Mouse (Mus musculus): ENCODE measurements at regions not wholly inside any gene's neighbourhood (a gene's known extent, or its start where the extent isn't known, plus 50 kb on each side); places are given as distances from the start of the nearest gene placed in this dataset.

- TF ChIP-seq CTCF (IDR thresholded peaks at IDR 0.05) (no peak), POLR2A (IDR thresholded peaks at IDR 0.05; ENCODE audit: insufficient read depth, low read depth, low read length) (no peak), EP300 (IDR thresholded peaks at IDR 0.05; ENCODE audit: insufficient read depth, low read depth, low read length) (no peak)
Measured at GRCm38 (mm10) chr2:9681691-9682152, 199.3 kb upstream of the 4930412O13Rik start.

Data from heart, adult 2 months (tissue).